Mouse (Mus musculus) naive thymus-derived CD4-positive, alpha-beta T cell, adult 5 months (primary cell): Measurements from ENCODE around the gene Hyls1. TPM values are rescaled to one million over a fixed set of nuclear protein-coding genes. Genes with fewer than 3 reads are reported as not detected.

Experiments used
- polyA plus RNA-seq: library from polyadenylated mRNA; unstranded; fragments of 100-300 nt; shearing (Covaris generic); gene quantifications from one replicate; pipeline ENCODE4 v1.2.1, GENCODE M21; 2017

The Hyls1 gene
- polyA plus RNA-seq = 11.6 TPM

GRCm38 (mm10) chr9:35569571-35570534, at the start of gene Hyls1, which contains the start of gene Pate2:
Gene Hyls1 (minus strand): TSS chr9:35570398.
Gene Pate2 (plus strand): TSS chr9:35570284.

GRCm38 (mm10) chr9:35611841-35612240, 41.6 kb upstream of the Hyls1 start, which contains the start of gene Pate4:
Gene Pate4 (minus strand): TSS chr9:35611941.

GRCm38 (mm10) chr9:35558257-35559008, 11.8 kb downstream of the Hyls1 start, which contains the start of the genes Ddx25 and Pus3:
Gene Ddx25 (minus strand): TSS chr9:35558528.
Gene Pus3 (plus strand): TSS chr9:35558595.

GRCm38 (mm10) chr9:35518169-35518568, 52.0 kb downstream of the Hyls1 start, which contains the start of gene Gm1113:
Gene Gm1113 (minus strand): TSS chr9:35518269.

Other genes with a start within 250 kb of the Hyls1 start
- 11.9 TPM for gene Cdon, start 149.3 kb downstream of the Hyls1 start, polyA plus RNA-seq
- gene Gm1113, start 52.1 kb downstream of the Hyls1 start, polyA plus RNA-seq = not detected
- 0.06 TPM for gene Ddx25, start 11.9 kb downstream of the Hyls1 start, polyA plus RNA-seq
- gene Pus3, start 11.8 kb downstream of the Hyls1 start, polyA plus RNA-seq = 30.1 TPM
- 0.42 TPM for gene Pate2, start 114 bp downstream of the Hyls1 start, polyA plus RNA-seq
- not detected for gene Pate4, start 41.5 kb upstream of the Hyls1 start, polyA plus RNA-seq
- not detected for gene Pate3, start 77.8 kb upstream of the Hyls1 start, polyA plus RNA-seq
- gene Pate1, start 117.0 kb upstream of the Hyls1 start, polyA plus RNA-seq = 0.34 TPM
- not detected for gene Gm17677, start 170.7 kb upstream of the Hyls1 start, polyA plus RNA-seq
- gene Gm17727, start 207.7 kb upstream of the Hyls1 start, polyA plus RNA-seq = not detected
- gene Gm27235, start 219.7 kb upstream of the Hyls1 start, polyA plus RNA-seq = not detected
- gene D730048I06Rik, start 219.7 kb upstream of the Hyls1 start, polyA plus RNA-seq = not detected